Mouse (Mus musculus) frontal cortex, adult (tissue): Measurements from ENCODE around the gene Pcyt1b.

Experiments used
- ATAC-seq: cut with Nextera tagmentation; 2 replicates; pipeline ENCODE4 v1.9.2; 2017; ENCODE audit warnings: mild to moderate bottlenecking, moderate library complexity, mixed read lengths; ENCODE audit not compliant: low TSS enrichment

Pcyt1b gene

DNA sequence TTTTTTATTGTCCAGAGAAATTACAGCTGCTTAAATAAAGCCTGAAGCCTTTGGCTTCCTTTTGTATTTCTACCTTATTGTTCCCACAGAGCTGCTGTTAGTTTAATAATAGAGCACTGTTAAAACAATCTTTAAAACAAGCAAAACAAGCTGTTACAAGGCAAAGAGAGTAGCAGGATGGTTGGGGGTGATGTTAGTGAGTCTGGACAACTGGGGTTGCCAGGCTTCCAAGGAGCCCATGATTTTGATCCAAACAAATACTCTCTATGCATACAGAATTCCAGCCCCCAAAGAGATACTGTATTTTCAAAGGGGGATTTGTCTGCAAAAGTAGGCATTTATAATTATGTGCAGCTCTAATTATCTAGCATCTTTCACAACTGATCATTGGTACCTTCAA lies 77.7 kb downstream of the Pcyt1b start:
- ATAC-seq: no peak

DNA sequence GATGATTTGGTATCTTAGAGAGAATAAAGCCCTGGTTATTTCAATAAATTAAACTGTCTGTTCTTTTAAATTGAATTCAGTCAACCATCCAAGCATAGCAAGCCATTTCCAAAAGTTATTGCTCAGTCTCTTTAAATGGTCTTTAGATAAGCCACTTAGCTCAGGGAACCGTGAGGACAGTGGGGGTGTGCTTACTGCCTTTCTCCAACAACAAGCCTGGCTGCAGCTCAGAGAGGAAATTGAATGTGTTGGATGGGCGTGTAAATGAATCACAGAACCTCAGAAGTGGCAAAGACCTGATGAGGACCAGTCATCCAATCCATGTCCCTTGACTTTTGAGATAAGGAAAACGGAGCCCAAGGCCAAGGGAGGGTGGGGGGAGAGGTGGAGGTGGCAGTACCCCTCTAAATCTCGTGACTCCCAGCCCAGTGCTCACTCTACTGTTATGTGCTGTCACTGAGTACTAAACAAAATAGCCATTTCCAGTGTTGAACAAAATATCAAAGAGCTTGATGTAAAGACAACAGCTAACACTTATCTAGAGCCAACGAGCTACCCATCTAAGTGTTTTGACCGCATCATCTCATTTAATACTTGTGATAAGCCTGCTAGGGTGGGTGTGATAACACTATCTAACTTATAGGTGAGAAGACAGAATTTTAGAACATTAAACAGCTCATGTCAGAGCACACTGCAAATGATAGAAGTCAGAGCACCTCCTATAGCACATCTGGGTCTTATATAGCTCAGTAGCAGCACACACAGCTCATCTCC lies 78.5 kb downstream of the Pcyt1b start:
- ATAC-seq: no peak

DNA sequence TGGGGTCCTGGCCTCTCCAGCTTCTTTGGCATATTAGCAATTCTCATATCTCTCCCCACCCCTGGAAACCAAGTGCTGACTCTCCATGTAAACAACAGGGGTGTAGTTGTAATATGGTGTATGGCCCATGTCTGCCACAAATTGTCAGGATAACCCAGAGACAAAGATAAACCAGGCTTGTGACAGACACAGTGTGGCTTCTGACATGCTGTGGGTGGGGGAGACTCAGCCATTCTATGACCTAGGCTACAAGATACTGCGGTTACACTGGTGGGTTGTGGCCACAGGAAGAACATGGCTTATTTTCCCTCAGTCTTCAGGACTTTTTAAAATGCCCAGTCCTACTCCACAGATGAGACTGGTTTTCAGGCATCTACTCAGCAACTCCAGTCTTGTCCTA lies 94.5 kb downstream of the Pcyt1b start:
- no peak for ATAC-seq

DNA sequence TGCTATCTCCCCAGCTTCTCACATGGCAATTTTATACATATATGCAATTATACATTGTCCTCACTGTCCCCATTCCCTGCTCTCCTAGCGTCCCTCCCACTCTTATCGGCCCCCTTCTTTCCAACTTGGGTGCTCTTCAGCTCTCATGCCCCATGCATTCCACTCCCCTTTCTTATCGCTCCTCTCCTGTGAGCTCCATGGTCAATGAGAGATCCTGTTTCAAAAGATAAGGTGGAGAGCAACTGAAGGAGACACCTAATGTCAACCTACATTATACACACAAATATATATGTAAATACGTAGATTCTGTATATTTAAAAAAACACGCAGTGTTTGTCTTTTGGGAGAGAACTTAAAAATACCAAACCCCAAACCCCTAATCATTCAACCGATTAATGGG lies 95.9 kb downstream of the Pcyt1b start:
- ATAC-seq: no peak

DNA sequence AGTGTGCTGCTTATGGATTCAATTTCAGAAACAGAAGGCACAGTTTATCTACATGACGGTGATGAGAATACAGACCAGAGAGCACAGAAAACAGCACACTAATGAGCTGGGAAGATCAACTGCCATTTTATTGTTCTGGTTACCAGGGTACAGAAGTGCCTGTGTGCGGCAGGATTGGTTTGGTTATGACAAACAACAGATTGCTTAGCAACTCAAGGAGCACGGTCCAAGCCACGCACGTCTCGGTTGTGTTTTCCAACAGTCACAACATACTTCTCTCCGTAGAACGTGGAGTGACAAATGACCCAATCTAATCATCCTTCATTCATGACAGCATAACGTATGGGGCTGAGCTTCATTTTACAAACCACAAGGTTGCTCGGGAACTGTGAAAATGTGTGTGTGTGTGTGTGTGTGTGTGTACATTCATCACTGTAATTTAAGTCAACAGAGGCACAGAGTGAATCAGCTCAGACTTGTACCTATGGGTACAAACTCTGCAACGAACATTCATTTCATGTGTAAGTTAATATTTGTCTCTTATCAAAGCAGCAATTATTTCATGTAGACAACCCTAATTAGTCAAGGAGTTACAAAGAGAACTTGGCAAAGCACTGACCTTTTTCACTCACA lies 100.7 kb downstream of the Pcyt1b start:
- ATAC-seq: no peak

DNA sequence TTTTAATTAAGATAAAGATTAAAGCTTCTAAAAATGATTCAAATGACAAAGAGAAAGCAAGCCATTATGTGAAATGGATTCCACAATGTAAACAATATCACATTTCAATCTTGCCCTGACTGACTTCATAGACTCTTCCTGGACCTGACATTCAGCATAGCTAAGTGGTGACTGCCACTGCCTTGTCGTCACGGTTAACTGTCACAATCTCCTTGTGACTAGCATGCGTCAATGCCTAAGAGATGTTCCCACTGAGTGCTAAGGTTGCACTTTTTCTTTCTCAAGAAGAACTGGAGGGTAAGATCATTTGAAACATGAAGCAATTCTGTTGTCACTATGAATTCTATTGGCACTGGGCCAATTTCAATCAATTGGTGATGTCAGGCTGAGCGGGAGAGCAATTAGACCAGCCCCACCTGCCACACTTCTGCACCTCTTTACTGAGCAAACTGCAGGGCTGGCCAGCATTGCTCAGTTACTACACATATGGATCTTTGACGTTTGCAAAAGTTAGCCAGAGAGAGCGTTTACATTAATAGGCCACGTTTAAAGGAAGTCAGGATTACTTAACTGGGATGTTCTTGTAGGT lies 102.3 kb downstream of the Pcyt1b start:
- ATAC-seq: no peak

DNA sequence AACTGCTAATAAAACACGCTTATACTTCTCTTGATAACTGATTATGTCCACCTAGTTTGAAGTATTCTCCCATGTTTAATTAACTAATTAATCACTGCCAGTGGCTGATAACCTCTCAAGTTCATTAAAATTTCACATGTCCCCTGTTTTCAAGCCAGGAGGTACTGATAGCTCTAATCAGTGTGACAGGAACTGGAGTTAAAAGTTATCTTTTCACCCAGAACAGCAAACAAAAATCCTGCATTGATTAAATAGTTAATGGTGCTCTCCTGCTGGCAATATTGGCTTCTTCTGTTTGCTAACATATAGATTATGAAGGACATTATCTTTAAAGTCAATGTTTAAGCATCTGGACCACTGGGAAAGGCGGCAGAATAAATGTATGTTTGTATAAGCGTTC lies 106.1 kb downstream of the Pcyt1b start:
- ATAC-seq: no peak

DNA sequence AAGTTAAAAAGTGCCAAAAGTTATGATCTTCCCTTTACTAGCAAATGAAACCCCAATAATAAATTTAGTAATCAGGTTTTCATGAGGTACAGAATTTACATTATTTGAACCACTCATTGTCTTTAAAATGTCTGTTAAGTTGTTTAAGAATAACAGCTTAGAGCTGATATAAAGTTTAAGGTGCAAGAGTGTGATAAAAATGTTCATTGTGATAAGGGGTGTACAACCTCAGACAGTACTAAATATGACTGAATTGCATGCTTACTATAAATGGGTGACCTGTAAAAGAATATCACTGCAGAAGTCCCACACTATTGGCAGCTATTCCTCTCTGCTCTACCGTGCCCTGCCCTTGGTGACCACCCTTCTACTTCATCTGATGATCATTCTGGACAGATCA lies 134.9 kb downstream of the Pcyt1b start:
- ATAC-seq: no peak

DNA sequence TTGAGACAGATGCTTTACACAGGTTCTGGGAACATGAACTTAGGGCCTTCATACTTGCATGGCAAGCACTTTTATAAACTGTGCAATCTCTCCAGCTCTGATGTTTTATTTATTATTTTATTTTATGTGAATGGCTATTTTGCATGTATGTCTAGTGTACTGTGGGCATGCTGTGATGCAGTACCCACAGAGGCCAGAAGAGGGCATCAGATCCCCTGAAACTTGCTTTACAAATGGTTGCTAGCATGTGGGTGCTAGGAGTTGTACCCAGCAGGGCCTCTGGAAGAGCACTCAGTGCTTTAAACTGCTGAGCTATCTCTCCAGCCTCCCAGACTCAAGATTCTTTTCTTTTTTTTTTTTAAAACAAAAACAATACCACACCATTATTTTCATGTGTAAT lies 138.5 kb downstream of the Pcyt1b start:
- ATAC-seq: no peak
